Mouse (Mus musculus): ENCODE results near the gene Fn1. TPM values are rescaled to one million over a fixed set of nuclear protein-coding genes. Genes with fewer than 3 reads are reported as not detected.

Gene Fn1
- polyA plus RNA-seq, 1 experiment from 2014 or later: 183 TPM

- Histone ChIP-seq H3K4me3 (replicated peaks; ENCODE audit: low read length) (no peak overlapping the region), H3K9ac (ENCODE audit: low read length) (no peak overlapping the region), H3K4me1 (ENCODE audit: control insufficient read depth, insufficient read depth, low read length) (no peaks in the 10 kb centered on the region), H3K27ac (ENCODE audit: low read length) (no peak overlapping the region), H3K9me3 (replicated peaks; ENCODE audit: control insufficient read depth, low read length) (no peaks in the 10 kb centered on the region), H3K4me2 (ENCODE audit: low read depth, low read length) (no peak overlapping the region), H3K36me3 (ENCODE audit: control insufficient read depth, insufficient read depth, low read length) (0 out of 2 replicates have a peak, but pooled peaks cover 5% of the 10 kb centered on the region), H3K27me3 (ENCODE audit: control insufficient read depth, insufficient read depth, low read length) (no peaks in the 10 kb centered on the region)
- ATAC-seq (ENCODE audit: insufficient read depth, low FRiP score): no peak
- WGBS: 38% methylated on average over 8 of the region's 8 CpGs
These were observed 22.8 kb downstream of the Fn1 start for GRCm38 (mm10) chr1:71630243-71630642.

GRCm38 (mm10) chr1:71623625-71624024 is 29.4 kb downstream of the Fn1 start:
- H3K36me3 ChIP-seq (ENCODE audit: control insufficient read depth, insufficient read depth, low read length): peaks cover 18% of the 10 kb centered on the region
- H3K27me3 ChIP-seq (ENCODE audit: control insufficient read depth, insufficient read depth, low read length): no peaks in the 10 kb centered on the region
- H3K4me1 ChIP-seq (ENCODE audit: control insufficient read depth, insufficient read depth, low read length): no peaks in the 10 kb centered on the region
- no peak overlapping the region for H3K27ac ChIP-seq (ENCODE audit: low read length)
- WGBS: 89% methylated on average over 6 of the region's 6 CpGs
- H3K9me3 ChIP-seq (replicated peaks; ENCODE audit: control insufficient read depth, low read length): no peaks in the 10 kb centered on the region
- H3K9ac ChIP-seq (ENCODE audit: low read length): no peak overlapping the region
- H3K4me2 ChIP-seq (ENCODE audit: low read depth, low read length): no peak overlapping the region
- H3K4me3 ChIP-seq (replicated peaks; ENCODE audit: low read length): no peak overlapping the region
- ATAC-seq (ENCODE audit: insufficient read depth, low FRiP score): no peak

- no peak for ATAC-seq (ENCODE audit: insufficient read depth, low FRiP score)
- 89% methylated on average over 2 of the region's 2 CpGs for WGBS
- no peaks in the 10 kb centered on the region for H3K9me3 ChIP-seq (replicated peaks; ENCODE audit: control insufficient read depth, low read length)
- no peak overlapping the region for H3K4me3 ChIP-seq (replicated peaks; ENCODE audit: low read length)
- H3K27ac ChIP-seq (ENCODE audit: low read length): no peak overlapping the region
- H3K9ac ChIP-seq (ENCODE audit: low read length): no peak overlapping the region
- H3K4me1 ChIP-seq (ENCODE audit: control insufficient read depth, insufficient read depth, low read length): no peaks in the 10 kb centered on the region
- no peaks in the 10 kb centered on the region for H3K27me3 ChIP-seq (ENCODE audit: control insufficient read depth, insufficient read depth, low read length)
- H3K4me2 ChIP-seq (ENCODE audit: low read depth, low read length): no peak overlapping the region
- H3K36me3 ChIP-seq (ENCODE audit: control insufficient read depth, insufficient read depth, low read length): peaks cover 16% of the 10 kb centered on the region
These were observed 31.5 kb downstream of the Fn1 start for GRCm38 (mm10) chr1:71621526-71621925.

GRCm38 (mm10) chr1:71614545-71615246 is 38.3 kb downstream of the Fn1 start:
- H3K9me3 ChIP-seq (replicated peaks; ENCODE audit: control insufficient read depth, low read length): no peaks in the 10 kb centered on the region
- H3K27ac ChIP-seq (ENCODE audit: low read length): no peak overlapping the region
- H3K4me3 ChIP-seq (replicated peaks; ENCODE audit: low read length): no peak overlapping the region
- 87% methylated on average over 8 of the region's 8 CpGs for WGBS
- H3K36me3 ChIP-seq (ENCODE audit: control insufficient read depth, insufficient read depth, low read length): peaks cover 38% of the 10 kb centered on the region
- no peak overlapping the region for H3K4me2 ChIP-seq (ENCODE audit: low read depth, low read length)
- H3K27me3 ChIP-seq (ENCODE audit: control insufficient read depth, insufficient read depth, low read length): no peaks in the 10 kb centered on the region
- ATAC-seq (ENCODE audit: insufficient read depth, low FRiP score): no peak
- no peaks in the 10 kb centered on the region for H3K4me1 ChIP-seq (ENCODE audit: control insufficient read depth, insufficient read depth, low read length)
- H3K9ac ChIP-seq (ENCODE audit: low read length): no peak overlapping the region

GRCm38 (mm10) chr1:71612256-71612655 is 40.7 kb downstream of the Fn1 start:
- no peak for ATAC-seq (ENCODE audit: insufficient read depth, low FRiP score)
- WGBS: 94% methylated on average over 21 of the region's 21 CpGs
- peaks cover 42% of the 10 kb centered on the region for H3K36me3 ChIP-seq (ENCODE audit: control insufficient read depth, insufficient read depth, low read length)
- H3K4me3 ChIP-seq (replicated peaks; ENCODE audit: low read length): no peak overlapping the region
- no peak overlapping the region for H3K9ac ChIP-seq (ENCODE audit: low read length)
- no peak overlapping the region for H3K4me2 ChIP-seq (ENCODE audit: low read depth, low read length)
- H3K27ac ChIP-seq (ENCODE audit: low read length): no peak overlapping the region
- H3K4me1 ChIP-seq (ENCODE audit: control insufficient read depth, insufficient read depth, low read length): no peaks in the 10 kb centered on the region
- H3K27me3 ChIP-seq (ENCODE audit: control insufficient read depth, insufficient read depth, low read length): no peaks in the 10 kb centered on the region
- no peaks in the 10 kb centered on the region for H3K9me3 ChIP-seq (replicated peaks; ENCODE audit: control insufficient read depth, low read length)

- WGBS: 87% methylated on average over 5 of the region's 5 CpGs
- Histone ChIP-seq H3K27me3 (ENCODE audit: control insufficient read depth, insufficient read depth, low read length) (no peaks in the 10 kb centered on the region), H3K4me2 (ENCODE audit: low read depth, low read length) (no peak overlapping the region), H3K9ac (ENCODE audit: low read length) (no peak overlapping the region), H3K4me1 (ENCODE audit: control insufficient read depth, insufficient read depth, low read length) (no peaks in the 10 kb centered on the region), H3K9me3 (replicated peaks; ENCODE audit: control insufficient read depth, low read length) (no peaks in the 10 kb centered on the region), H3K4me3 (replicated peaks; ENCODE audit: low read length) (no peak overlapping the region), H3K36me3 (ENCODE audit: control insufficient read depth, insufficient read depth, low read length) (peaks cover 43% of the 10 kb centered on the region; the same call in 1 of the 2 replicates), H3K27ac (ENCODE audit: low read length) (no peak overlapping the region)
- no peak for ATAC-seq (ENCODE audit: insufficient read depth, low FRiP score)
These were observed 43.1 kb downstream of the Fn1 start for GRCm38 (mm10) chr1:71609916-71610315.

GRCm38 (mm10) chr1:71609057-71609775 is 43.8 kb downstream of the Fn1 start:
- H3K4me1 ChIP-seq (ENCODE audit: control insufficient read depth, insufficient read depth, low read length): no peaks in the 10 kb centered on the region
- H3K4me2 ChIP-seq (ENCODE audit: low read depth, low read length): no peak overlapping the region
- H3K9me3 ChIP-seq (replicated peaks; ENCODE audit: control insufficient read depth, low read length): no peaks in the 10 kb centered on the region
- peaks cover 41% of the 10 kb centered on the region; the same call in 1 of the 2 replicates for H3K36me3 ChIP-seq (ENCODE audit: control insufficient read depth, insufficient read depth, low read length)
- 96% methylated on average over 37 of the region's 37 CpGs for WGBS
- no peaks in the 10 kb centered on the region for H3K27me3 ChIP-seq (ENCODE audit: control insufficient read depth, insufficient read depth, low read length)
- H3K27ac ChIP-seq (ENCODE audit: low read length): no peak overlapping the region
- no peak overlapping the region for H3K9ac ChIP-seq (ENCODE audit: low read length)
- ATAC-seq (ENCODE audit: insufficient read depth, low FRiP score): no peak
- H3K4me3 ChIP-seq (replicated peaks; ENCODE audit: low read length): no peak overlapping the region

- Histone ChIP-seq H3K9me3 (replicated peaks; ENCODE audit: control insufficient read depth, low read length) (no peaks in the 10 kb centered on the region), H3K4me1 (ENCODE audit: control insufficient read depth, insufficient read depth, low read length) (no peaks in the 10 kb centered on the region), H3K4me3 (replicated peaks; ENCODE audit: low read length) (no peak overlapping the region), H3K4me2 (ENCODE audit: low read depth, low read length) (no peak overlapping the region), H3K27ac (ENCODE audit: low read length) (no peak overlapping the region), H3K27me3 (ENCODE audit: control insufficient read depth, insufficient read depth, low read length) (no peaks in the 10 kb centered on the region), H3K9ac (ENCODE audit: low read length) (no peak overlapping the region), H3K36me3 (ENCODE audit: control insufficient read depth, insufficient read depth, low read length) (peaks cover 30% of the 10 kb centered on the region)
- no peak for ATAC-seq (ENCODE audit: insufficient read depth, low FRiP score)
- WGBS: 89% methylated on average over 8 of the region's 8 CpGs
These were observed 46.2 kb downstream of the Fn1 start for GRCm38 (mm10) chr1:71606600-71607325.

GRCm38 (mm10) chr1:71605751-71606150 is 47.2 kb downstream of the Fn1 start:
- Histone ChIP-seq H3K4me2 (ENCODE audit: low read depth, low read length) (no peak overlapping the region), H3K36me3 (ENCODE audit: control insufficient read depth, insufficient read depth, low read length) (peaks cover 26% of the 10 kb centered on the region), H3K27me3 (ENCODE audit: control insufficient read depth, insufficient read depth, low read length) (no peaks in the 10 kb centered on the region), H3K9ac (ENCODE audit: low read length) (no peak overlapping the region), H3K4me1 (ENCODE audit: control insufficient read depth, insufficient read depth, low read length) (no peaks in the 10 kb centered on the region), H3K9me3 (replicated peaks; ENCODE audit: control insufficient read depth, low read length) (no peaks in the 10 kb centered on the region), H3K4me3 (replicated peaks; ENCODE audit: low read length) (no peak overlapping the region), H3K27ac (ENCODE audit: low read length) (no peak overlapping the region)
- 93% methylated on average over 2 of the region's 2 CpGs for WGBS
- ATAC-seq (ENCODE audit: insufficient read depth, low FRiP score): no peak
